Mouse (Mus musculus): Measurements from ENCODE around the gene Ino80. TPM values are rescaled to one million over a fixed set of nuclear protein-coding genes. Genes with fewer than 3 reads are reported as not detected.
"Not testable (repeated sequence)": the region's sequence is repeated elsewhere in the genome, so short reads cannot be mapped to it uniquely, and the experiment has no call there.

The Ino80 gene
- polyA plus RNA-seq (2012; ENCODE audit: insufficient read depth, insufficient read length, missing spikeins): 11.5 and 12.9 TPM in 2 replicates

GRCm38 (mm10) chr2:119477571-119478396 lies at the start of gene Ino80:
TSS of gene Ino80 (minus strand) at chr2:119477687.
- Histone ChIP-seq H3K4me1 (ENCODE audit: control insufficient read depth, insufficient read depth, low read length) (peaks cover 9% of the 10 kb centered on the region), H3K27ac (ENCODE audit: insufficient read depth, low read depth, low read length) (peak within 1 kb of the TSS; percentile 98)
- TF ChIP-seq POLR2A (IDR thresholded peaks at IDR 0.05; ENCODE audit: borderline replicate concordance, low read depth, low read length): no peak
- TF ChIP-seq CTCF (IDR thresholded peaks at IDR 0.05; ENCODE audit: low read depth, low read length): no peak

DNA sequence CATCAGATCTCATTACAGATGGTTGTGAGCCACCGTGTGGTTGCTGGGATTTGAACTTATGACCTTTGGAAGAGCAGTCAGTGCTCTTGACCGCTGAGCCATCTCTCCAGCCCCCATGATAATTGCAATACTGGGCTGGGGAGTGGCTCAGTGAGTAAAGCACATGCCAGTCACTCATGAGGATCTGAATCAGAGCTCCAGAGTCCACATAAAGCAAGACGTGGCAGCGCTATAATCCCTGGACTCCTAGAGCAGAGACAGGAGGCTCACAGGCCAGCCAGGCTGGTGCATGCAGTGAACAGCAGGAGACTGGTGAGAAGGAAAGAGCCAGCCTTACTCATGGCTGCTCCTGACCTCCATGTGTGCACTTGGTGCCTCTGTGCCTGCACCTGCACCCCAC lies 47.9 kb upstream of the Ino80 start:
- TF ChIP-seq CTCF (IDR thresholded peaks at IDR 0.05; ENCODE audit: low read depth, low read length) (no peak), POLR2A (IDR thresholded peaks at IDR 0.05; ENCODE audit: borderline replicate concordance, low read depth, low read length) (no peak)
- Histone ChIP-seq H3K4me1 (ENCODE audit: control insufficient read depth, insufficient read depth, low read length) (no peaks in the 10 kb centered on the region), H3K27ac (ENCODE audit: insufficient read depth, low read depth, low read length) (no peak overlapping the region), H3K4me3 (ENCODE audit: insufficient read depth, low read length) (no peak overlapping the region)

More at GRCm38 (mm10) chr2:119477571-119478396, at the start of gene Ino80:
- peak within 1 kb of the TSS; percentile 94 for H3K4me3 ChIP-seq (ENCODE audit: insufficient read depth, low read length)

DNA sequence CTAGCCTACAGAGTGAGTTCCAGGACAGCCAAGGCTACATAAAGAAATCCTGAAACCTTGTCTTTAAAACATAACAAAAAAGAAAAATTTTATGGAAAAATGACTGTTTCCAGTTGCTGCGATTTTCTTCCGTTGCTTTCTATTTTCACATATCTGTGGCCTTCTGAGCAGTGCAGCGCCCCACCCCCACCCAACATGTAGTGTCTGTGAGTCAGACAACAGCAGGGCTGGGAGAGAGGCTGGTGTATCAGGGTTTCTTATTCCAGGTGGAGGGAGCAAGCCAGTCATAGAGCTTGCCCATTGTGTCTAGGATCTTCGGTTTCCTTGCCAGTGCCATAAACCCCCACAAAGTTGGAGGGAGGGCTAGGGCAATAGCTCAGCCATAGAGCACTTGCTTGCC lies 46.3 kb upstream of the Ino80 start:
- no peak overlapping the region for H3K27ac ChIP-seq (ENCODE audit: insufficient read depth, low read depth, low read length)
- H3K4me1 ChIP-seq (ENCODE audit: control insufficient read depth, insufficient read depth, low read length): no peaks in the 10 kb centered on the region
- H3K4me3 ChIP-seq (ENCODE audit: insufficient read depth, low read length): no peak overlapping the region
- TF ChIP-seq CTCF (IDR thresholded peaks at IDR 0.05; ENCODE audit: low read depth, low read length) (no peak), POLR2A (IDR thresholded peaks at IDR 0.05; ENCODE audit: borderline replicate concordance, low read depth, low read length) (no peak)

- H3K4me3 ChIP-seq (ENCODE audit: insufficient read depth, low read length): no peak overlapping the region
- peaks cover 2% of the 10 kb centered on the region; the same call in 1 of the 2 replicates for H3K4me1 ChIP-seq (ENCODE audit: control insufficient read depth, insufficient read depth, low read length)
- H3K27ac ChIP-seq (ENCODE audit: insufficient read depth, low read depth, low read length): no peak overlapping the region
- TF ChIP-seq POLR2A (IDR thresholded peaks at IDR 0.05; ENCODE audit: borderline replicate concordance, low read depth, low read length) (no peak), CTCF (IDR thresholded peaks at IDR 0.05; ENCODE audit: low read depth, low read length) (no peak)
Observed at GRCm38 (mm10) chr2:119520550-119520949, 43.1 kb upstream of the Ino80 start.

DNA sequence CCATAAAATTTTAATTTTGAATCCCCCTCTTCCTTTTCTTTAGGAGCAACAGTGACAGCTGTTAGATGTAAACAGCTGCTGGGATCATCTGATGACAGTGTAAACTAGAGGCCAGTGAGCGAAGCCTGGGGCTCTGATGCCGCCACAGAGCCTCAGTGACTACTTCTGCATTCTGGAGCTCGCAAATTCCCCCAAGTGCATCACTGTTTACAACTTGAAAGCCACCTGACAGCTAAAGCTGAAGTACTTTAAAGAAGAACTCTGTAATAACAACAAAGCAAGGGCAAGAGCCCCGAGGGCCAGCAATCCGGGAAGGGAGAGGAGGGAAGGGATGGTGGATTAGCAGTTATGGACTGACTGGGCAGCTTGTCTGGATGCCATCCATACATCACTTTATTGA lies 39.3 kb upstream of the Ino80 start:
- Histone ChIP-seq H3K4me1 (ENCODE audit: control insufficient read depth, insufficient read depth, low read length) (peaks cover 11% of the 10 kb centered on the region), H3K4me3 (ENCODE audit: insufficient read depth, low read length) (no peak overlapping the region), H3K27ac (ENCODE audit: insufficient read depth, low read depth, low read length) (no peak overlapping the region)
- no peak for TF ChIP-seq POLR2A (IDR thresholded peaks at IDR 0.05; ENCODE audit: borderline replicate concordance, low read depth, low read length)
- no peak for TF ChIP-seq CTCF (IDR thresholded peaks at IDR 0.05; ENCODE audit: low read depth, low read length)

GRCm38 (mm10) chr2:119514026-119514522 lies 36.6 kb upstream of the Ino80 start:
- Histone ChIP-seq H3K4me3 (ENCODE audit: insufficient read depth, low read length) (no peak overlapping the region), H3K27ac (ENCODE audit: insufficient read depth, low read depth, low read length) (no peak overlapping the region), H3K4me1 (ENCODE audit: control insufficient read depth, insufficient read depth, low read length) (peaks cover 11% of the 10 kb centered on the region)
- no peak for TF ChIP-seq CTCF (IDR thresholded peaks at IDR 0.05; ENCODE audit: low read depth, low read length)
- no peak for TF ChIP-seq POLR2A (IDR thresholded peaks at IDR 0.05; ENCODE audit: borderline replicate concordance, low read depth, low read length)

GRCm38 (mm10) chr2:119512292-119512691 lies 34.8 kb upstream of the Ino80 start:
- Histone ChIP-seq H3K4me3 (ENCODE audit: insufficient read depth, low read length) (no peak overlapping the region), H3K27ac (ENCODE audit: insufficient read depth, low read depth, low read length) (no peak overlapping the region), H3K4me1 (ENCODE audit: control insufficient read depth, insufficient read depth, low read length) (peaks cover 12% of the 10 kb centered on the region)
- TF ChIP-seq CTCF (IDR thresholded peaks at IDR 0.05; ENCODE audit: low read depth, low read length) (no peak), POLR2A (IDR thresholded peaks at IDR 0.05; ENCODE audit: borderline replicate concordance, low read depth, low read length) (no peak)

GRCm38 (mm10) chr2:119510856-119511255 lies 33.4 kb upstream of the Ino80 start:
- TF ChIP-seq POLR2A (IDR thresholded peaks at IDR 0.05; ENCODE audit: borderline replicate concordance, low read depth, low read length) (no peak), CTCF (IDR thresholded peaks at IDR 0.05; ENCODE audit: low read depth, low read length) (no peak)
- Histone ChIP-seq H3K27ac (ENCODE audit: insufficient read depth, low read depth, low read length) (no peak overlapping the region), H3K4me1 (ENCODE audit: control insufficient read depth, insufficient read depth, low read length) (peaks cover 11% of the 10 kb centered on the region), H3K4me3 (ENCODE audit: insufficient read depth, low read length) (no peak overlapping the region)

DNA sequence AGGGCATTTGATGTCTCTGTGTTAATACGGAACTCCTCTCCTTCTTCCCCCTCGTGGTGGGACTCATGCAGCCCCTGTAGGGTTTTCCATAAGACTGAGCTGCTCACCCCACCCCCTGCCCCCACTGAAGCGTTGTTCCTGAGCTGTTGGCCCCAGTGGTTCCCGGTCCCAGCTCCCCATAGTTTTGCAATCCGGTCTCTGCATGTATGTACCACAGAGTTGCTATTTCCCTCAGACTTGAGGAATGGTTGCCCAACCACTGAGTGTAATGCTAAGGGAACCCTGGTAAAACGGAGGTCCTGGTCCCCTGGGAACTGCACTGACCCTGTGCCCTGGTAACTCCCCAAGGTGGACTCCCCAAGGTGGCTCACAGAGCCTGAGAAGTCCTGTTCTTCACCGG lies 31.0 kb upstream of the Ino80 start:
- H3K27ac ChIP-seq (ENCODE audit: insufficient read depth, low read depth, low read length); H3K4me1 ChIP-seq (ENCODE audit: control insufficient read depth, insufficient read depth, low read length); H3K4me3 ChIP-seq (ENCODE audit: insufficient read depth, low read length): not testable (repeated sequence)

GRCm38 (mm10) chr2:119507108-119507507 lies 29.6 kb upstream of the Ino80 start:
- Histone ChIP-seq H3K4me3 (ENCODE audit: insufficient read depth, low read length) (no peak overlapping the region), H3K4me1 (ENCODE audit: control insufficient read depth, insufficient read depth, low read length) (peaks cover 2% of the 10 kb centered on the region; the same call in 1 of the 2 replicates), H3K27ac (ENCODE audit: insufficient read depth, low read depth, low read length) (no peak overlapping the region)
- TF ChIP-seq POLR2A (IDR thresholded peaks at IDR 0.05; ENCODE audit: borderline replicate concordance, low read depth, low read length): no peak
- peak; percentile 55; the same call in 1 of the 2 replicates for TF ChIP-seq CTCF (IDR thresholded peaks at IDR 0.05; ENCODE audit: low read depth, low read length)
